Mouse (Mus musculus) myocyte (in vitro differentiated cells): ENCODE measurements around the gene Imp3. TPM values are rescaled to one million over a fixed set of nuclear protein-coding genes. Genes with fewer than 3 reads are reported as not detected.
"Not testable (repeated sequence)": the region's sequence is repeated elsewhere in the genome, so short reads cannot be mapped to it uniquely, and the experiment has no call there.

Source experiments
- H3K27me3 ChIP-seq: one replicate; pipeline ENCODE4 v1.6.1; 2011; ENCODE audit not compliant: control insufficient read depth, insufficient read depth, insufficient read length
- H3K36me3 ChIP-seq: one replicate; pipeline ENCODE4 v1.6.1; 2011; ENCODE audit not compliant: control insufficient read depth, insufficient read depth
- H3K4me2 ChIP-seq: one replicate; pipeline ENCODE4 v1.6.1; 2011; ENCODE audit warnings: low read depth, control low read depth
- H3K4me3 ChIP-seq: one replicate; pipeline ENCODE4 v1.5.1; 2011; ENCODE audit warnings: mild to moderate bottlenecking, control low read depth, moderate library complexity
- H3K79me2 ChIP-seq: one replicate; pipeline ENCODE4 v1.6.1; 2011; ENCODE audit not compliant: control insufficient read depth, insufficient read depth
- H3ac ChIP-seq: one replicate; pipeline ENCODE4 v1.6.1; 2011; ENCODE audit not compliant: control insufficient read depth, insufficient read length
- CEBPB ChIP-seq: IDR thresholded peaks from 2 replicates; pipeline ENCODE4 v1.6.1; 2011; ENCODE audit warnings: mild to moderate bottlenecking, moderate library complexity; ENCODE audit not compliant: poor library complexity, insufficient read depth, severe bottlenecking
- E2F4 ChIP-seq: IDR thresholded peaks from one replicate; pipeline ENCODE4 v1.6.1; 2011; ENCODE audit warnings: mild to moderate bottlenecking, control low read depth, moderate library complexity; ENCODE audit not compliant: insufficient read depth
- MAX ChIP-seq: IDR thresholded peaks from one replicate; pipeline ENCODE4 v1.6.1; 2011; ENCODE audit warnings: low read depth, mild to moderate bottlenecking, control low read depth
- MYOG ChIP-seq, 3 experiments: IDR thresholded peaks; one replicate each; pipeline ENCODE4 v1.6.1; 2011; ENCODE audit warnings: control low read depth in 2 of 3, low read depth in 2 of 3, mild to moderate bottlenecking in 2 of 3; ENCODE audit not compliant: insufficient read length in 2 of 3, control insufficient read depth in 1 of 3, insufficient read depth in 1 of 3
- POLR2A ChIP-seq: IDR thresholded peaks from one replicate; pipeline ENCODE4 v1.6.1; 2011; ENCODE audit warnings: low read depth, mild to moderate bottlenecking, control low read depth, moderate library complexity; ENCODE audit not compliant: insufficient read length
- POLR2AphosphoS2 ChIP-seq: IDR thresholded peaks from one replicate; pipeline ENCODE4 v1.6.1; 2011; ENCODE audit warnings: low read depth, control low read depth; ENCODE audit not compliant: insufficient read length
- SRF ChIP-seq: IDR thresholded peaks from one replicate; pipeline ENCODE4 v1.6.1; 2011; ENCODE audit warnings: low read depth; ENCODE audit not compliant: control insufficient read depth, insufficient read length
- TCF12 ChIP-seq: IDR thresholded peaks from one replicate; pipeline ENCODE4 v1.6.1; 2011; ENCODE audit warnings: mild to moderate bottlenecking, control low read depth; ENCODE audit not compliant: poor library complexity, insufficient read depth, severe bottlenecking
- TCF3 ChIP-seq: IDR thresholded peaks from one replicate; pipeline ENCODE4 v1.6.1; 2011; ENCODE audit warnings: low read depth, control low read depth; ENCODE audit not compliant: insufficient read length
- USF1 ChIP-seq: IDR thresholded peaks from one replicate; pipeline ENCODE4 v1.6.1; 2011; ENCODE audit warnings: low read depth, mild to moderate bottlenecking, control low read depth, moderate library complexity
- polyA plus RNA-seq: library from polyadenylated mRNA; unstranded; fragments of >200 nt; fragmentation: generic; extraction: Trizol; gene quantifications from one replicate; pipeline ENCODE4 v1.2.1, GENCODE M21; 2012; ENCODE audit warnings: missing spikeins

The Imp3 gene
- polyA plus RNA-seq, 1 experiment: 142 TPM

DNA sequence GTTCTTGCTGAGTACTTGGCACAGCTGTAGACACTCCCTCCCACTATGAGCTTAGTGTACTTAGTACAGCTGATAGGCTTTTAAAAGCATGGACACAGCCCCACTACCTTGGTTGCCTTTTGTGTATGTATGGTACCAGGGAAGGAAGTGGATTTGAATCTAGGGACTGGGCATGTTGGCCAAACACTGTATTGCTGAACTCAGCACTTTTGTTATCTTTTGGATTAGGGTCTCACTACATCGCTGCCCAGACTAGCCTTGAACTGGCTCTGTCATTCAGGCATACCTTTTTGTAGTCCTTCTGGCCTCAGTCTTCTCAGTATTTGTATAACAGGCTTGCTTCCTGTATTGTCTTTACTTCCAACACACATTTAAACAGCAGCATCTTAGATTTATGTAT lies 6.7 kb upstream of the Imp3 start:
- Histone ChIP-seq H3K79me2 (peaks cover 18% of the 10 kb centered on the region), H3ac (no peak overlapping the region), H3K4me3 (no peak overlapping the region), H3K27me3 (no peaks in the 10 kb centered on the region), H3K36me3 (no peaks in the 10 kb centered on the region), H3K4me2 (no peak overlapping the region)
- TF ChIP-seq MAX (no peak), CEBPB (no peak), SRF (no peak)

DNA sequence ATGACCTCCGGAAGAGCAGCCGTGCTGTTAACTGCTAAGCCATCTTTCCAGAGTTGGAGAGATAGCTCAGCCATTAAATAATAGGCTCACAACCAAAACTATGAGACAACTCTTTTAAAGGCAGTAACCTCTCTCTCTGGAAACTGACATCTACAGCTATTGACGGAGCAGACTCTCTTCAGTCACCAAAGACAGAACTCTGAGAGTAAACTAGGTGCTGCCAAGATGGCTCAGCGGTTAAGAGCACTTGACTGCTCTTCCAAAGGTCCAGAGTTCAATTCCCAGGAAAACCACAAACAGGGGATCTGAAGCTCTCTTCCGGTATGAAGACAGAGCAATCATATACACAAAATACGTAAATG lies 433 bp upstream of the Imp3 start:
- Histone ChIP-seq H3K4me3 (peak overlapping the region; percentile 93), H3K79me2 (peaks cover 30% of the 10 kb centered on the region), H3K36me3 (peaks cover 4% of the 10 kb centered on the region), H3K27me3 (no peaks in the 10 kb centered on the region), H3ac (peak overlapping the region; percentile 77), H3K4me2 (peak overlapping the region; percentile 84)
- TF ChIP-seq E2F4 (no peak), POLR2AphosphoS2 (no peak), TCF12 (no peak), TCF3 (no peak), USF1 (no peak), MAX (no peak), POLR2A (no peak), MYOG (IDR thresholded peaks at IDR 0.05; ENCODE audit: control insufficient read depth in 1 of 3, insufficient read depth in 1 of 3, insufficient read length in 2 of 3, low read depth in 2 of 3) (no peak)

DNA sequence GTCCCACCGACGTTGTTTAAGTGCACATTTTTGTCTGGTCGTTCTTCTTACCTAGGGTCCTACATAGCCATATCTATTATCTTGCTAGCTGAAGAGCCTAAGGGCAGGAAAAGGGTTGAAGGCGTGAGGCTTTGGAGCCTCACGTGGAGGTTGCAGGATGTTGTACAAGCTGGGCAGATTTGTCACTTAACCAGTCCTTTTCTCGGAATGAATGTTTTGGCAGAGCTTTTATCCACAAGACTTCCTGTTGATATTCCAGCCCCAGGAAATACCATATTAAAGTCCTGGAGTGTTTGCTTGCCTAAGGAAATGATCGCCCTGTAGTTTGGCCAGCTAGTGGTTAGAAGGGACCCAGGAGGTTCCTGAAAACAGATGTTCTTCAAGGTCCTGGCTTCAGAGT lies 1.1 kb downstream of the Imp3 start:
- H3K36me3 ChIP-seq: peaks cover 4% of the 10 kb centered on the region
- peak overlapping the region; percentile 77 for H3K4me2 ChIP-seq
- no peak for TF ChIP-seq POLR2A
- no peak for TF ChIP-seq MYOG (IDR thresholded peaks at IDR 0.05; ENCODE audit: control insufficient read depth in 1 of 3, insufficient read depth in 1 of 3, insufficient read length in 2 of 3, low read depth in 2 of 3)
- H3K27me3 ChIP-seq: no peaks in the 10 kb centered on the region
- H3K79me2 ChIP-seq: peaks cover 30% of the 10 kb centered on the region
- peak overlapping the region; percentile 93 for H3K4me3 ChIP-seq
- peak overlapping the region; percentile 77 for H3ac ChIP-seq

DNA sequence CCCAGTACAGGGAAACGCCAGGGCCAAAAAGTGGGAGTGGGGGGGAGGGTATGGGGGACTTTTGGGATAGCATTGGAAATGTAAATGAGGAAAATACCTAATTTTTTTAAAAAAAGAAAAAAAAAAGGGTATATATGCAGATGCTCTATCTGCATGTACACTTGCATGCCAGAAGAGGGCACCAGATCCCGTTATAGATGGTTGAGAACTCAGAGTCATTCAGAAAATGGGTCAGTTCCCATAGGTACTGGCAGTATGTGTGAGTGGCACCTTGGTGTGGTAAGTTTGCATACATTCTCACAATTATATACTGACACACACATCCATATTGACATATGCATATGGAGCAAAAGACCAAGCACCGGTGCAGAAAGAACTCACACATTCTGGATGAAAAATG lies 10.2 kb downstream of the Imp3 start:
- H3K27me3 ChIP-seq, H3K4me2 ChIP-seq, H3K4me3 ChIP-seq, H3K36me3 ChIP-seq, H3K79me2 ChIP-seq, H3ac ChIP-seq: not testable (repeated sequence)

DNA sequence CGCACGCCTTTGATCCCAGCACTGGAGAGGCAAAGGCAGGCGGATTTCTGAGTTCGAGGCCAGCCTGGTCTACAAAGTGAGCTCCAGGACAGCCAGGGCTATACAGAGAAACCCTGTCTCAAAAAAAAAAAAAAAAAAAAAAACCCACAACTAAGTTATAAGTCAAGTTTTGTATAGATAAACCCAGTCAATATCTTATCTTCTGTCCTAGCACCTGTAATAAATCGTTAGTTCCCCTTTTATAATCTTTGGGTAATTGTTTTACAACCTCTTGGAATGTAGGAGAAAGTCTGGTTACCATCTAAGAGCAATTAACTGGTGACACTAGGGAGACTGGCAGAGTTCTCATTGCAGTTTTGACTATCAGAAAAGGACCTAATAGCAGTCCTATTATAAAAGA lies 11.4 kb downstream of the Imp3 start:
- not testable (repeated sequence) for H3K4me2 ChIP-seq, H3K4me3 ChIP-seq, H3K36me3 ChIP-seq, H3ac ChIP-seq, H3K79me2 ChIP-seq, H3K27me3 ChIP-seq

DNA sequence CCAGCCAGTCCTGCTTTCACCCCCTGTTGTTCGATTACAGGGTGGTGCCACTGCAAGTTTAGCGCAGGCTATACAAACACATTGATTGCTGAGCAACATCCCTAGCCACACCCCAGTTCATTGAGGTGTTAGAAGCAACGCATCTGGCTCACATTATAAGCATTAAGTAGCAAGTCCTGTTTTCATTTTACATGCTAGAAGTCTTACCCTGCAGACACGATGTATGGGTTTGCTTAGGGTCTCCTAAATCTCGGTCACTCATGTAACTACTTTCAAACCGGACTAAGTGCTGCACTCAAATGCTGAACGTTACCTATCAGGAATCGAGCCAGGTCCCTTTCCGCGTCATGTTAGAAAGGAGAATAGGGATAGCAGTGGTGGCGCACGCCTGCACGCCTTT lies 12.5 kb downstream of the Imp3 start:
- Histone ChIP-seq H3K27me3 (no peaks in the 10 kb centered on the region), H3ac (peak overlapping the region; percentile 54), H3K36me3 (no peaks in the 10 kb centered on the region), H3K79me2 (no peaks in the 10 kb centered on the region), H3K4me2 (peak overlapping the region; percentile 73), H3K4me3 (peak overlapping the region; percentile 60)
- TF ChIP-seq TCF12 (no peak), SRF (no peak), CEBPB (no peak), E2F4 (no peak), MYOG (IDR thresholded peaks at IDR 0.05; ENCODE audit: control insufficient read depth in 1 of 3, insufficient read depth in 1 of 3, insufficient read length in 2 of 3, low read depth in 2 of 3) (no peak), USF1 (no peak), POLR2A (no peak), POLR2AphosphoS2 (no peak)
